Mouse (Mus musculus): ENCODE results near the gene Metap2. TPM values are rescaled to one million over a fixed set of nuclear protein-coding genes. Genes with fewer than 3 reads are reported as not detected.
"Not testable (repeated sequence)": the region's sequence is repeated elsewhere in the genome, so short reads cannot be mapped to it uniquely, and the experiment has no call there.

Gene Metap2
- polyA plus RNA-seq, 1 experiment from 2014 or later = 191 TPM

GRCm38 (mm10) chr10:93868401-93868800, 28.5 kb downstream of the Metap2 start:
- Histone ChIP-seq H3K4me2 (replicated peaks; ENCODE audit: low read depth, low read length) (no peak overlapping the region), H3K4me3 (ENCODE audit: low read depth, low read length) (no peak overlapping the region), H3K4me1 (ENCODE audit: control insufficient read depth, insufficient read depth, low read length) (no peaks in the 10 kb centered on the region), H3K9ac (replicated peaks; ENCODE audit: low read depth, low read length) (no peak overlapping the region), H3K27me3 (ENCODE audit: control insufficient read depth, insufficient read depth, low read length) (no peaks in the 10 kb centered on the region), H3K36me3 (ENCODE audit: control insufficient read depth, insufficient read depth, low read length) (peaks cover 57% of the 10 kb centered on the region), H3K9me3 (ENCODE audit: control insufficient read depth, low read depth, low read length) (no peaks in the 10 kb centered on the region), H3K27ac (ENCODE audit: low read length) (no peak overlapping the region)
- WGBS = 94% methylated on average over 7 of the region's 7 CpGs
- ATAC-seq (ENCODE audit: insufficient number of reproducible peaks, insufficient read depth, low FRiP score, low read depth) = no peak

GRCm38 (mm10) chr10:93856095-93856494, 40.8 kb downstream of the Metap2 start:
- Histone ChIP-seq H3K9ac (replicated peaks; ENCODE audit: low read depth, low read length) (no peak overlapping the region), H3K36me3 (ENCODE audit: control insufficient read depth, insufficient read depth, low read length) (peaks cover 15% of the 10 kb centered on the region), H3K27me3 (ENCODE audit: control insufficient read depth, insufficient read depth, low read length) (no peaks in the 10 kb centered on the region), H3K4me3 (ENCODE audit: low read depth, low read length) (no peak overlapping the region), H3K27ac (ENCODE audit: low read length) (no peak overlapping the region), H3K4me2 (replicated peaks; ENCODE audit: low read depth, low read length) (no peak overlapping the region), H3K4me1 (ENCODE audit: control insufficient read depth, insufficient read depth, low read length) (no peaks in the 10 kb centered on the region), H3K9me3 (ENCODE audit: control insufficient read depth, low read depth, low read length) (no peaks in the 10 kb centered on the region)
- no peak for ATAC-seq (ENCODE audit: insufficient number of reproducible peaks, insufficient read depth, low FRiP score, low read depth)
- 86% methylated on average over 6 of the region's 6 CpGs for WGBS

DNA sequence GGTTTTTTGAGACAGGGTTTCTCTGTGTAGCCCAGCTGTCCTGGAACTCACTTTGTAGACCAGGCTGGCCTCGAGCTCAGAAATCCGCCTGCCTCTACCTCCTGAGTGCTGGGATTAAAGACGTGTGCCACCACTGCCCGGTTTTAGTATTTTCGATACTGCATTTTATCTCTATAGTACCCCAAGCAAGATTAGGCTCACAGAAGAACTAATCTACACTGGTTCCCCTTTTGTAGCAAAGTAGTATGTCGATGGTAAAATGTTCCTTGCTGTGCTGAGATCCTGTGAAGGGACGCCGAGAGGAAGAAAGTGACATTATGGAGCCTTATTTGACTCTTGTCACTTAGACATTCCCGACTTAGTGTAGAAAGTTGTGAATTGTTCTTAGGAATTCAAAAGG, 41.8 kb downstream of the Metap2 start:
- Histone ChIP-seq H3K27ac (ENCODE audit: low read length) (no peak overlapping the region), H3K4me3 (ENCODE audit: low read depth, low read length) (no peak overlapping the region), H3K9ac (replicated peaks; ENCODE audit: low read depth, low read length) (no peak overlapping the region), H3K36me3 (ENCODE audit: control insufficient read depth, insufficient read depth, low read length) (peaks cover 13% of the 10 kb centered on the region), H3K9me3 (ENCODE audit: control insufficient read depth, low read depth, low read length) (no peaks in the 10 kb centered on the region), H3K4me1 (ENCODE audit: control insufficient read depth, insufficient read depth, low read length) (no peaks in the 10 kb centered on the region), H3K27me3 (ENCODE audit: control insufficient read depth, insufficient read depth, low read length) (no peaks in the 10 kb centered on the region), H3K4me2 (replicated peaks; ENCODE audit: low read depth, low read length) (no peak overlapping the region)
- WGBS = 90% methylated on average over 9 of the region's 9 CpGs
- no peak for ATAC-seq (ENCODE audit: insufficient number of reproducible peaks, insufficient read depth, low FRiP score, low read depth)

DNA sequence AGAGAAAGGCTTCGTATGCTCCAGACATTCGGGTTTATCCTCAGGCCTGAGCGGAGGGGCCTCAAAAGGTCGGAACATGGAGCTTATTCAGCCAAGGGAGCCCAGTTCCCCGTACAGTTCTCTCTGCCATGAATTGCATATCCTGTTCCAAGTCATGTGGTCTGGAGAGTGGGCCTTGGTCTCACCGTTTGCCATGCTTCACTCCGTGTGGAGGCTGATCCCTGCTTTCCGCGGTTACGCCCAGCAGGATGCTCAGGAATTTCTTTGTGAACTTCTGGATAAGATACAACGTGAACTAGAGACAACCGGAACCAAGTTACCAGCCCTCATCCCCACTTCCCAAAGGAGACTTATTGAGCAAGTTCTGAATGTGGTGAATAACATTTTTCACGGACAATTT, 50.2 kb downstream of the Metap2 start:
- Histone ChIP-seq H3K9ac (replicated peaks; ENCODE audit: low read depth, low read length) (no peak overlapping the region), H3K9me3 (ENCODE audit: control insufficient read depth, low read depth, low read length) (peaks cover 5% of the 10 kb centered on the region; the same call in 1 of the 2 replicates), H3K27me3 (ENCODE audit: control insufficient read depth, insufficient read depth, low read length) (no peaks in the 10 kb centered on the region), H3K27ac (ENCODE audit: low read length) (no peak overlapping the region), H3K4me3 (ENCODE audit: low read depth, low read length) (no peak overlapping the region), H3K4me1 (ENCODE audit: control insufficient read depth, insufficient read depth, low read length) (no peaks in the 10 kb centered on the region), H3K4me2 (replicated peaks; ENCODE audit: low read depth, low read length) (no peak overlapping the region), H3K36me3 (ENCODE audit: control insufficient read depth, insufficient read depth, low read length) (no peaks in the 10 kb centered on the region)
- WGBS = 94% methylated on average over 13 of the region's 13 CpGs
- ATAC-seq (ENCODE audit: insufficient number of reproducible peaks, insufficient read depth, low FRiP score, low read depth) = no peak

DNA sequence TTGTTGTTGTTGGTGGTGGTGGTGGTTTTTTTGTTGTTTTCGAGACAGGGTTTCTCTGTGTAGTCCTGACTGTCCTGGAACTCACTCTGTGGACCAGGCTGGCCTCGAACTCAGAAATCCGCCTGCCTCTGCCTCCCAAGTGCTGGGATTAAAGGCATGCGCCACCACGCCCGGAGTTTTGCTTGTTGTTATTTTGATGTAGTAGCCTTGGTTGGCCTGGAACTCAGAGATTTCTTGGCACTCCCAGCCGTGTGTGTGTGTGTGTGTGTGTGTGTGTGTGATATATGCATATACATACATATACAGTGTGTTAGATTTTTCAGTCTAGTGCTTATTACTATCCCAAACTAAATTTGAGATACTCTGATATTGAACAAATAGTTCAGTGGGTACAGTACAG, 61.8 kb downstream of the Metap2 start:
- not testable (repeated sequence) for H3K36me3 ChIP-seq (ENCODE audit: control insufficient read depth, insufficient read depth, low read length); ATAC-seq (ENCODE audit: insufficient number of reproducible peaks, insufficient read depth, low FRiP score, low read depth); H3K9ac ChIP-seq (replicated peaks; ENCODE audit: low read depth, low read length); H3K4me1 ChIP-seq (ENCODE audit: control insufficient read depth, insufficient read depth, low read length); H3K4me3 ChIP-seq (ENCODE audit: low read depth, low read length); H3K4me2 ChIP-seq (replicated peaks; ENCODE audit: low read depth, low read length); H3K27ac ChIP-seq (ENCODE audit: low read length); H3K9me3 ChIP-seq (ENCODE audit: control insufficient read depth, low read depth, low read length)
- WGBS = 90% methylated on average over 7 of the region's 7 CpGs
- peaks cover 24% of the 10 kb centered on the region for H3K27me3 ChIP-seq (ENCODE audit: control insufficient read depth, insufficient read depth, low read length)

DNA sequence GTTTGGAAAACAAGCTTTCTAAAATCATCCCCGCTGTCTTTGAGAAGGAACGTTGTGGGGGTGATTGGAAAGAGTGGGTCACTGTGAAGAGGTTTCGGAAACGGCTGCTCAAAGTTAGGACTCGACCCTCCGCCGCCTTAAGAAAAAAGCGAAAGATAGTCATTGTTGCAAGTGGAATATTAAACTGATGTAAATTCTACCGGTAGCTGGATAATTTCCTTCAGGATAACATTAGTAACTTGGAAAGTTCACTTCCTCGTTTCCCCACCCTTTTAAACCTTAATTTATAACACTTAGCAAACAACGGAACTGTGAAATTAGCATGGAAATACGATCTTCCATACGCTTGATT, 62.5 kb downstream of the Metap2 start:
- H3K4me1 ChIP-seq (ENCODE audit: control insufficient read depth, insufficient read depth, low read length) = no peaks in the 10 kb centered on the region
- peaks cover 24% of the 10 kb centered on the region for H3K27me3 ChIP-seq (ENCODE audit: control insufficient read depth, insufficient read depth, low read length)
- no peak overlapping the region; the same call in 1 of the 2 replicates for H3K9ac ChIP-seq (replicated peaks; ENCODE audit: low read depth, low read length)
- peak overlapping the region; percentile 92 for H3K4me2 ChIP-seq (replicated peaks; ENCODE audit: low read depth, low read length)
- H3K36me3 ChIP-seq (ENCODE audit: control insufficient read depth, insufficient read depth, low read length) = no peaks in the 10 kb centered on the region
- no peaks in the 10 kb centered on the region for H3K9me3 ChIP-seq (ENCODE audit: control insufficient read depth, low read depth, low read length)
- H3K27ac ChIP-seq (ENCODE audit: low read length) = no peak overlapping the region
- no peak for ATAC-seq (ENCODE audit: insufficient number of reproducible peaks, insufficient read depth, low FRiP score, low read depth)
- H3K4me3 ChIP-seq (ENCODE audit: low read depth, low read length) = peak overlapping the region; percentile 67
- 6% methylated on average over 13 of the region's 13 CpGs for WGBS

DNA sequence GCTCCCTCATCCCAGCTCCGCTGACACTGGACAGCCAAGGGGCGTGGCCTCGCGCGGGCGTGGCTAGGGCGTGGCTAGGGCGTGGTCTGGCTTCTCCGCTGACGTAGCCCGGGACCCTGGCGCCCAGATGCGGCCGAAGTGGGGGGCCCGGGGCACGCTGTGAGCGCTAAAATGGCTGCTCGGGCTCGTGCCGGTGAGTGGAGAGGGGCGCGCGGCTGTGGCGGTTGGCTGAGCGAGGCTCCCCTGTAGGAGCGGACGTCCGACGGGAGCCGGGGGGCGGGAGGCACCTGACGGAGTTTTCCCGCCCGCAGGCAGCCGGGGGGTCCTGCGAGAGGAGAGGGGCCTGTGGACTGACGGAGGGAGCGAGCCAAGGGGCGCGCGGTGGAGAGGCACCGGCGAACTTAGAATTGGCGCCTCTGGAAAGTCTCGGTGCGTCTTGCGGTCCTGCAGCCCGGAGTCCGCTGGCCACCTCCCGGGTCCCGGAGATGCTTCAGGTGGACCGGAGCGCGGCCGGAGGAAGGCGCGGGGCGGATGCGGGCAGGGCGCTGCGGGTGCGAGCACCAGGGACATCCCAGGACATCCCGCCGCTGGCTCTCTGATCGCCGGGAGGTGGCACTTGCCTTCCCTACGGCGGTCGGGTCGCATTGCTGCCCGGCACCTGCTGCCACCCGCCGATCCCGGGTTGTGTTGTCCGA, 63.0 kb downstream of the Metap2 start:
- Histone ChIP-seq H3K36me3 (ENCODE audit: control insufficient read depth, insufficient read depth, low read length) (no peaks in the 10 kb centered on the region), H3K9me3 (ENCODE audit: control insufficient read depth, low read depth, low read length) (no peaks in the 10 kb centered on the region), H3K4me2 (replicated peaks; ENCODE audit: low read depth, low read length) (peak overlapping the region; percentile 92), H3K4me3 (ENCODE audit: low read depth, low read length) (peak overlapping the region; percentile 67), H3K27ac (ENCODE audit: low read length) (no peak overlapping the region), H3K9ac (replicated peaks; ENCODE audit: low read depth, low read length) (peak overlapping the region; percentile 4; the same call in 1 of the 2 replicates), H3K27me3 (ENCODE audit: control insufficient read depth, insufficient read depth, low read length) (peaks cover 24% of the 10 kb centered on the region), H3K4me1 (ENCODE audit: control insufficient read depth, insufficient read depth, low read length) (no peaks in the 10 kb centered on the region)
- ATAC-seq (ENCODE audit: insufficient number of reproducible peaks, insufficient read depth, low FRiP score, low read depth) = peak; percentile 91
- WGBS = under 1% methylated on average over 67 of the region's 75 CpGs

GRCm38 (mm10) chr10:93833370-93833698, 63.6 kb downstream of the Metap2 start:
- Histone ChIP-seq H3K36me3 (ENCODE audit: control insufficient read depth, insufficient read depth, low read length) (no peaks in the 10 kb centered on the region), H3K27ac (ENCODE audit: low read length) (no peak overlapping the region), H3K4me2 (replicated peaks; ENCODE audit: low read depth, low read length) (peak overlapping the region; percentile 92), H3K9ac (replicated peaks; ENCODE audit: low read depth, low read length) (no peak overlapping the region), H3K27me3 (ENCODE audit: control insufficient read depth, insufficient read depth, low read length) (peaks cover 24% of the 10 kb centered on the region), H3K4me3 (ENCODE audit: low read depth, low read length) (peak overlapping the region; percentile 67), H3K9me3 (ENCODE audit: control insufficient read depth, low read depth, low read length) (no peaks in the 10 kb centered on the region), H3K4me1 (ENCODE audit: control insufficient read depth, insufficient read depth, low read length) (no peaks in the 10 kb centered on the region)
- 2% methylated on average over 16 of the region's 16 CpGs for WGBS
- ATAC-seq (ENCODE audit: insufficient number of reproducible peaks, insufficient read depth, low FRiP score, low read depth) = no peak

DNA sequence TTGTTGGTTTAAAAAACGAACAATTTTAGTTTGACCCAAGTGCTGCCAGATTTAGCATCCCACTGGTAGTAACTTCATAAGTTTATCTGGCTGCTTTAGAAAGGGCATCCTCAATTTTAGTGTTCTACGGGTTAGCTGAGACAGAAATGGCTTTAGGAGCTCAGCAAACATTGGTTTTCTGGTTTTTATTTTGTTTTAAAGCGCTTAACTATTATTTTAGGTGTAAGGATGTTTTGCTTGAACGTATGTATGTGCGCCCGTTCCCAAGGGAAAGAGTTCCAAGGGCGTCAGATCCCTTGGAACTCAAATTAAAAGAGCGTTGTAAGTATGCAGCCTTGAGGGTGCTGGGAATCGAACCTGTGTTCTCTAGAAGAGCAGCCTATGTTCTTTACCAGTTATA, 64.1 kb downstream of the Metap2 start:
- H3K36me3 ChIP-seq (ENCODE audit: control insufficient read depth, insufficient read depth, low read length) = no peaks in the 10 kb centered on the region
- WGBS = 35% methylated on average over 9 of the region's 9 CpGs
- H3K27me3 ChIP-seq (ENCODE audit: control insufficient read depth, insufficient read depth, low read length) = peaks cover 24% of the 10 kb centered on the region
- H3K4me3 ChIP-seq (ENCODE audit: low read depth, low read length) = no peak overlapping the region
- no peak overlapping the region for H3K27ac ChIP-seq (ENCODE audit: low read length)
- no peaks in the 10 kb centered on the region for H3K9me3 ChIP-seq (ENCODE audit: control insufficient read depth, low read depth, low read length)
- H3K4me2 ChIP-seq (replicated peaks; ENCODE audit: low read depth, low read length) = no peak overlapping the region
- H3K9ac ChIP-seq (replicated peaks; ENCODE audit: low read depth, low read length) = no peak overlapping the region
- no peaks in the 10 kb centered on the region for H3K4me1 ChIP-seq (ENCODE audit: control insufficient read depth, insufficient read depth, low read length)
- ATAC-seq (ENCODE audit: insufficient number of reproducible peaks, insufficient read depth, low FRiP score, low read depth) = no peak

All from stomach, embryonic 14.5 days (tissue).